Mouse (Mus musculus): ENCODE results near the gene Phlpp1.

Gene Phlpp1

DNA sequence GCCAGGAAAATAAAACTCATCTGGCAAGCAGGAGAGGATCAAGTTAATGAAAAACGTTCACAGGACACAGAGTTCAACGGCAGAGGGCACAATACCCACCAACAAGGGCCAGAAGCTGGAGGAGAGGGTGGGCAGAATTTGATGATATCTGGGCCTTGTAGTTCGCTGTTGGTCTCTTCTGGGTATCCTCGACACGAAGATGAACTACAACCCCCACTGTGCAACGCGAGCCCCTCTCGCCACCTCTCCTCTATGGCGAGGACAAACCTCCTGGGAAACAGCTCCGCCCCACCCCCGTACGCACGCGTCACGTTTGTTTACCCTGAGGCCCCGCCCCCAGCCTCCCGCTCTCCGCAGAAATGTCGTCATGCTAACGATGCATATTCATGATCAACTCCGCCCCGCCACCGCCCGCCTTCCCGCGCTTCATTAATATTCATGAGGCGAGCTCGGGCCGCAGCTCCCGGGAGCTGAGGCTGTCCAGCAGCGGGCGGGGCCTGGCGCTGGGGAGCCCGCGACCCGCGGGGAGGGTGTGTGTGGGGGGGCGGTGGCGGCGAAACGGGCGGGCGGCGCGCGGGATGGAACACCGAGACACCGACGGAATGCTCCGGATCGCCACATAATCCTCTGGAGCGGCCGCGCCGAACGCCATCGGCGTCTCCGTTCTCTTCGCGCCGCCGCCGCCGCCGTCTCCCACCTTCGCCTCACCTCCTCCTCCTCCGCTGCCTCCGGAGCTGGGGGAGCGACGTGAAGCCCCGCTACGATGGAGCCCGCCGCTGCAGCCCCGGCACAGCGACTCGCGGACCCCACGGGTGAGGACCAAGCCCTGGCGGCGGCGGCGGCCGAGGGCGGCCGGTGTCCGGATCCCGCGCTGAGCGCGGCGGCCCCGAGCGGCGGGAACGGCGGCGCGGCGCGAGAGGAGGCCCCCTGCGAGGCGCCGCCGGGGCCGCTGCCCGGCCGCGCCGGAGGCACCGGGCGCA is at the start of gene Phlpp1:
TSS of gene Phlpp1 (plus strand) at position 512 of the 980 bp plus-strand sequence.
- peak; percentile 100 for DNase-seq (ENCODE audit: low spot score)

DNA sequence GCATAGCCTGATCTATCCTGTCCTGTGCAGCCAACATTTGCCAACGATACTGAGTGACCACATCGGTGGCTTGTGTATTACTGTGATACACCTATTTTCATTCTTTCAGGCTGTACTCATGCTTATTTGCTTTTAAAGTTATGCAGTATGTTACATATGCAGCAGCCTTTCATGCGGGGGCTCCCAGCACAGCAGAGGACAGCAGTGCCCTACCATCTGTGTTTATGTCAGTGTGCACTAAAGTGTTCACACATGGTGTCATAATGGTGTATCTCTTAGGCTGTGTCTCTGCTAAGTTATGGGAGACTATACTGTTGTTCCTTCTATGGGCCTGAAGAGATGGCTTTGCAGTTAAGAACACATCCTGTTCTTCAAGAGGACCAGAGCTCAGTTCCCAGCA is 45.0 kb upstream of the Phlpp1 start:
- DNase-seq (ENCODE audit: low spot score), result no peak

DNA sequence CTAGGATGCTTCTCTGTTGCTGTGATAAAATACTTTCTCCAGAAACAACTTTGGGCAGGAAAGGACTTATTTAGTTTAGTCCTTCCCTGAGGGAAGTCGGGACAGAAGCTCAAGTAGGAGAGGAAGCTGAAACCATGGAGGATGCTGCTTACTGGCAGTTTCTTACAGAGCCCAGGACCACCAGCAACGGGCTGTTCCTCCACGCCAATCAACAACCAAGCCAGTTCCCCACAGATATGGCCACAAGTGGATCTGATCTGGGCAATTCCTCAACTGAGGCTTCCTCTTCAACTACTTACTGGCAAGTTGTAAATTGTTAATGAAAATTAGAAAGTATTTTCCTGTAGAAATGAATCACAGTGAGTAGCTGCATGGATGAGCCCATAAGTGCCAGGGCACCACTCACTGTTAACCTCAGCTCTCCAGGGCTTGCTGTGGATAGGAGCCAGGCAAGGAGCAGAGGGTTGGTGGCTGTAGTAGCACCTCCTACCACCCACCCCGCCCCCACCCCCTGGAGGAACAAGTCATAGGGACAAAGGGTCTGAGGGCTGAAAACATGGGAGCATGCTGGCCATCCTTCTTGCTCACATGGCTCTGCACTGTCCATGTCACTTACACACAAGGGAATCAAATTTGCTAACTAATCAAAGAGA is 39.7 kb upstream of the Phlpp1 start:
- no peak for DNase-seq (ENCODE audit: low spot score)

GRCm38 (mm10) chr1:106132350-106132700 is 39.2 kb upstream of the Phlpp1 start:
- no peak for DNase-seq (ENCODE audit: low spot score)

DNA sequence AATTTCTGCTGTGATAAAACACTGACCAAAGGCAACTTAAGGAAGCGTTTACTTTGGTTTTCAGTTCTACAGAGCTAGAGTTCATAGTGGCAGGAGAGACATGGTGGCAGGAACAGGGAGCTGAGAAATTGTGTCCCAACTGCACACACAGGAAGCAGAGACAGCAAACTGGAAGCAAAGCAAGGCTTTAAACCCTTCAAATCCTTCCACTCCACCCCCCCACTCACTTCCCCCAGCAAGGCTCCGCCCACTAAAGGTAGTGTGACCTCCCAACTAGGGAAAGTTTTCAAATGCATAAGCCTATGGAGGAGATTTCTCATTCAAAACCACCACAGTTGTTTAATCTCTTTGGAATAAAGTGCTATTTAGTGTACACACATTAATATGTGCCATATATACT is 32.9 kb upstream of the Phlpp1 start:
- DNase-seq (ENCODE audit: low spot score), result no peak

DNA sequence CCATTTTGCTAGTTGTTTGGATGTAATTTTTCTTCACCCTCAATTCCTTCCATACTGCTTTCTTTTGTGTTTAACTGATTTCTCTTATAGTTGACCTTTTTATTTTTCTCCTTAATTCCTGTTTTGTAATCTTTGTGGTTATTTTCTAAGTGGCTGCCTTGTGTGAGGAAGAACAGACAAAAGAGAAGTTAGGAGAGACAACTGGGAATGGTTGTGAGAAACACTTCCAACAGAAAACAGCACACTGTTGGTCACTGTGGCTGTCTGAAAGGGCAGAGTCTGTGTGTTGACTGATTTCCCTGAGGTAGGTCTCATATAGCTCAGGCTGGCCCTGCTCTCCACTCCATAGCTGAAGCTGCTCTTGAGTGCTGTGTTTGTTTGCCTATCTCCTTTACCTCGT is 32.4 kb upstream of the Phlpp1 start:
- DNase-seq (ENCODE audit: low spot score), result no peak

DNA sequence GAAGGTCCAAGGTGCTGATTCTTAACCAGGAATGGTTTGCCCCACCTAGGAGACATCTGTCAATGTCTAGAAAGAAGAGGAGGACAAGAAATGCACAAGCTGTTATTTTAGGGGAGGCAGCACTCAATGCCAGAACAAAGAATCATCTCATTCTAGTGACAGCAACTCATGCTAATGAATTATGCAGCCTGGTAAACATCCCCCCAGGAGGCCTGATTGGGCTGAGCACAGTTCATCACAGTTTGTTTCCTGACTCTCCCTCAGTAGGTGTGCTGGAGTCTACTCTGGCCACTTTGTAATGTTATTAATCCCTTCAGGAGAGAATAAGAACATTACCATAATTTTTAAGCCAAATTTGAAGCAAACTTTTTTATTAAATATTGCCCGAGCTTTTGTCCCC is 29.5 kb upstream of the Phlpp1 start:
- no peak for DNase-seq (ENCODE audit: low spot score)

DNA sequence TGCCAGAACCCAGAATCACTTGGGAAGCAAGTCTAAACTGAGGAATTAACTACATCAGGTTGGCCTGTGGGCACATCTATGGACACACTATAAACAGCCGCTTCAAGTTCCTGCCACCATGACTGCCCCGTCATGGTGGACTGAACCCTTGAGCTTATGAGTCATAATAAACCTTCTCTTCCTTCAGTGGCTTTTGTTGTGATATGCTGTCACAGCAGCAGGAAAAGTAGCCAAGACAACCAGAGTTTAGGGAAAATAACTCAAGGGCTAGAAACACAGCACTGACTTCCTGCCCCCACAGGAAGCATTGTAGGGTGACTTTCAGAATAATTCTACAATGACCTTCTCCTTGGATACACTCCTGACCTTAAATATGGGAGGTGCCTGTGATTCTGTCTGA is 27.0 kb upstream of the Phlpp1 start:
- DNase-seq (ENCODE audit: low spot score), result no peak

DNA sequence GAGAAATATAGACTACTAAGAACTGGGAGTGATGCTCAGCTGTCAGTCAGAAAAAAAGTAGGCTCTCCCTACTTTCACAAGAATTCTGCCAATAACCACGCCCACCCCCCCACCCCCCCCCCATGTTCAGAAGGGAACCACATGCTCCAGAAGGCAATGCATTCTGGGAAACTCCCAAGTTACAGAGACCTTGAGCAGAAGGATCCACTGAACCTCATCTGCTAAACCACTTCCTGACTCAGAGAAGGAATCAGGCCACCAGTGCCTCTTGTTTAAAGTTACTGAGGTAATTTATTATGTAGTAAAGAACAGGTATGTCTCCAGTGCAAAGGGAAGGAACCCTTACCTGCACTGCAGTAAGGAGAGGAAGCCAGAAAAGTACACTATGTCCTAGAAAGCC is 26.5 kb upstream of the Phlpp1 start:
- no peak for DNase-seq (ENCODE audit: low spot score)

DNA sequence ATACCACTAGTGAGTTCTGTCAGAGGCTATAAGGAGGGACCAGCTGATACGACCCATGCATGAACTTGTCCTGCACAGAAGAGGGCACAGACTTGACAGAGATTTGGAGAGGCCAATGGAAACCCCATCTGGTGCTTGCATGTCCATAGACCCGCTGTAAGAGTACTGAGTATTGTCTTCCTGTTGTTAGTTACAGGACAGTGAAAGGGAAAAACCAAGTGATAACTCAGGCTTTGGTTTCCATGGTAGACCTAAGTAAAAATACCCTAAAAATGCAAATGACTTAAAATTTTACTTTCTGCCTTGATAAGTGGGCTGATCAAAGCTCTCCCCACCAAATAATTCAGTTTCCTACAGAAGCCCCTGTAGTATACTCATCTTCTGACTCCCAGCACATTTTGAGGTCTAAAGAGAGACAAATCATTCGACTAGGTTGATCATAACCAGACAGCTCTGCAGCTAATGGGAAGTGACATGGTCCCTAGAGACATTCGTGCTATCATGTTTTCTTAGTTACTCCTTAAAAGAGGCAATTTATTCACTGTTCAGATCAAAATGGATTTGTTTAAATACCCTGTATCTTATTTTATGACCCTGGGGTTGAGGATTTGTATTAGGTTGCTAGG is 25.9 kb upstream of the Phlpp1 start:
- DNase-seq (ENCODE audit: low spot score), result no peak

DNA sequence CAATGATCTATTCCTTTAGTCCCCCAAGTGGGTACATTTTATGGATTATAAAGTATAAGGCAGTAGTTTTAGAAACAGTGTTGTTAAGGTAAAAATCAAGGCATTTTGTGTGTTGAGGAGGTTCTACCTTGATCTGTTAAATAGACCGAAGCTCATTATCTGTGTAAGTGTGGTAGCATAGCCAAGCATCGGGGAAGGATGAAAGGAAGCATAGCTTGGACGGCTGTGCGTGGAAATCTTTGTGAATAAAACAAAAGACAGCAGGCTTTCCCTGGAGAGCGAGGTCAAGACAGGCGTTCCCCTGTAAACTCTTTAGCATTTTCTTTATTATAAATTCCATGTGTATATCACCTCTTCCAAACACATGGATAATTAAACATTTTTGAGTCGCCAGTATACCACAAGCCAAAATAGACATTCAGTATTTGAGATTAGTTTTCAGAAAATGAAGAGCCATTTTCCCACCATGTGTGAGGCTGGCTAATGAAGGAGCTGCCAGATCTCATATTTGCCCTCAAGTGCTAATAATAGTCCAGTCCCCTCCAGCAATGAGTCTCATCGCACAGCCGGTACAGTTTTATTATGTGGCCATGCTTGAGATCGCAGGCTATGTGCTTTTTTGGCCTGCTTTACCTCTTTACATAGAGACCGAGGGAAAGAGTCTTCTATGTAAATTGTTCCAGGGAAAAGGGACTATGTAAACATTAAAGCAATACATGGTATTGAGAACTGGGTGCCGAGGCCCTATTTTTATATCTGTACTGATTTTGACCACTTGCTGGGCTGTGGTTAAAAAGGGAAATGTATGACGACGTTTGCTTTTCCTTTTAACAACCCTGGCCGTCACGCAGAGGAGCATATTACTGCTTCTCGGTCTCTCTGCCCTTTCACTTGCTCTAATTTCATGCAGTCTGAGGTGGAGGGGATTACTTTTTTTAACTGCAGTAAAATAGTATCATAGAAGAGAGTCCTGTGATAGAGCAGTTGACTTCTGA is 22.9 kb upstream of the Phlpp1 start:
- DNase-seq (ENCODE audit: low spot score), result no peak

DNA sequence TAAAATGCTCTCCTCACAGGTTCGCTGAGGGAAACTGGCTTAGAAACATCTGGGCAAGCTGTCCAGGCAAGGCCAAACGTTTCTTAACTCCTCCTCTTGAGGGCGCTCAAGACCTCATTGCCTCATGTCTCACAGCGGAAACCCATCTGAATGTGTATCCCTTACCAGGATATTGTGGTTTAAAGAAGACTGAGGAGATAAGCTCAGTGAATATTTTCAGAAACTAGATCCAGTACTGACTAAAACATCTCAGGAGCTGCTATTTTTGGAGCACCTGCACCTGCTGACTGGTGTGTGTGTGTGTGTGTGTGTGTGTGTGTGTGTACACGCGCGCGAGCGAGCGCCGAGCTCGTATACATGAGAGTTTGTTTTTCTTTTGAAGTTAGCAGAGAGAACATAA is 19.7 kb upstream of the Phlpp1 start:
- peak; percentile 72 for DNase-seq (ENCODE audit: low spot score)

GRCm38 (mm10) chr1:106152742-106153141 is 18.8 kb upstream of the Phlpp1 start:
- no peak for DNase-seq (ENCODE audit: low spot score)

- no peak for DNase-seq (ENCODE audit: low spot score)
Observed at GRCm38 (mm10) chr1:106154590-106154989, 17.0 kb upstream of the Phlpp1 start.

- peak; percentile 43 for DNase-seq (ENCODE audit: low spot score)
Observed at GRCm38 (mm10) chr1:106155087-106155567, 16.4 kb upstream of the Phlpp1 start.

GRCm38 (mm10) chr1:106155702-106156101 is 15.8 kb upstream of the Phlpp1 start:
- DNase-seq (ENCODE audit: low spot score), result no peak

GRCm38 (mm10) chr1:106157961-106158515 is 13.5 kb upstream of the Phlpp1 start:
- no peak for DNase-seq (ENCODE audit: low spot score)

- DNase-seq (ENCODE audit: low spot score), result no peak
Observed at GRCm38 (mm10) chr1:106159667-106160066, 11.9 kb upstream of the Phlpp1 start.

DNA sequence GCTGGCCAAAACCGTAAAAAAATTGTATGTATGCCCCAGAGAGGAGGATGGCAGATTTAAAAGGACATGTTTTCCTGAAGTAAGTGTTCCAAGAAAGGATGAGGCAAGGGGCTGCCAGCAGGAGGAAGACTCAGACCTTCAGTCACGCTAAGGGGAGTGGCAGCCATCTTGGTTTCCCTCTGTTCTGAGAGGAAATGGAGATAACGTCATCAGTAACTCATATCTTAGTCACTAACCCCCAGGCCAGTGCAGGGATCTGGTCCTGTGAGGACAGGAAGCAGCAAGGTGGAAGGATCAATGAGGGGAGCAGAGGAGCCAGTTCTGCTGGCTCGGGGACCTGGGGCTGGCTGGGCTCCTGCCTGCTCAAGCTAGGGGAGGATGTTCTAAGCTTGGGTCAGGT is 10.6 kb upstream of the Phlpp1 start:
- no peak for DNase-seq (ENCODE audit: low spot score)

DNA sequence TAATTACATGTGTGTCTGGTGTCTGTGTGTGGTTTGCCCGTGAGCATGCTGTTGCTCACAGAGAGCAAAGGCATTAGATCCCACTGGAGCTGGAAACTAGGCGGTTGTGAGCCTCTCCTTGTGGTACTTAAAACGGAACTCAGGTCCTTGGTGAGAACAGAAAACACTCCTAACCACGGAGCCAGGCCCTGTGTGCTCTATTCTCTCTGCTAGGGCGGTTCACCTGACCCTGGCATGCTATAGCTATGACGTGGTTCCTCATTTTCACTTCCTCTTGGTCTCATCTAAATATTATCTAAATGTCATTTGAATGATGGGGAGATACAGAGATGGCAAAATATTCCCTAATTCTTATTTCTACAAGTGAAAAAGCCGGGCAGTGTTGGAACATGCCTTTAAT is 9.0 kb upstream of the Phlpp1 start:
- peak; percentile 39 for DNase-seq (ENCODE audit: low spot score)

GRCm38 (mm10) chr1:106163401-106163800 is 8.2 kb upstream of the Phlpp1 start:
- no peak for DNase-seq (ENCODE audit: low spot score)

Measured in lung, postnatal 25 days (tissue).